Mouse (Mus musculus) midbrain, embryonic 10.5 days (tissue): ENCODE measurements around the gene Vegfa. TPM values are rescaled to one million over a fixed set of nuclear protein-coding genes. Genes with fewer than 3 reads are reported as not detected.
"Not testable (repeated sequence)": the region's sequence is repeated elsewhere in the genome, so short reads cannot be mapped to it uniquely, and the experiment has no call there.

Experiments
- DNase-seq: peaks from one replicate; pipeline ENCODE4 v3.0.0-alpha.2; 2017; ENCODE audit warnings: low spot score
- H3K27ac ChIP-seq: fragments of 300-500 bp; sonication (generic); replicated peaks from 2 replicates; pipeline ENCODE4 v1.5.1; 2016; ENCODE audit warnings: mild to moderate bottlenecking
- H3K27me3 ChIP-seq: fragments of 300-500 bp; sonication (generic); 2 replicates; pipeline ENCODE4 v1.6.1; 2016; ENCODE audit warnings: low read depth, mild to moderate bottlenecking; ENCODE audit not compliant: poor library complexity, severe bottlenecking
- H3K36me3 ChIP-seq: fragments of 300-500 bp; sonication (generic); 2 replicates; pipeline ENCODE4 v1.6.1; 2016; ENCODE audit warnings: mild to moderate bottlenecking, moderate library complexity
- H3K4me1 ChIP-seq: fragments of 300-500 bp; sonication (generic); 2 replicates; pipeline ENCODE4 v1.6.1; 2016
- H3K4me3 ChIP-seq: fragments of 300-500 bp; sonication (generic); 2 replicates; pipeline ENCODE4 v1.5.1; 2016; ENCODE audit warnings: mild to moderate bottlenecking, moderate library complexity
- H3K9me3 ChIP-seq: fragments of 300-500 bp; sonication (generic); replicated peaks from 2 replicates; pipeline ENCODE4 v1.6.1; 2016; ENCODE audit warnings: mild to moderate bottlenecking
- WGBS: fragments of 180-500 bp; shearing (Covaris S2); methylation state at CpG from one replicate; pipeline ENCODE4 v1.1.7; 2016; 5-methylcytosine and 5-hydroxymethylcytosine counted together
- polyA plus RNA-seq: library from polyadenylated mRNA; unstranded; fragments of >200 nt; fragmentation: Nextera tagmentation; extraction: Ambion mirVana; gene quantifications from 2 replicates; pipeline ENCODE4 v1.2.1, GENCODE M21; 2016

Vegfa gene
- polyA plus RNA-seq, 1 experiment from 2014 or later: 2.3 TPM

- WGBS: 87% methylated on average over 9 of the region's 9 CpGs
- no peak overlapping the region for H3K27ac ChIP-seq
- H3K4me1 ChIP-seq: peaks cover 9% of the 10 kb centered on the region
- H3K27me3 ChIP-seq: no peaks in the 10 kb centered on the region
- no peaks in the 10 kb centered on the region for H3K36me3 ChIP-seq
- no peak for DNase-seq
- no peaks in the 10 kb centered on the region for H3K9me3 ChIP-seq
- H3K4me3 ChIP-seq: no peak overlapping the region
Measured at GRCm38 (mm10) chr17:45999366-45999940, 32.7 kb downstream of the Vegfa start.

DNA sequence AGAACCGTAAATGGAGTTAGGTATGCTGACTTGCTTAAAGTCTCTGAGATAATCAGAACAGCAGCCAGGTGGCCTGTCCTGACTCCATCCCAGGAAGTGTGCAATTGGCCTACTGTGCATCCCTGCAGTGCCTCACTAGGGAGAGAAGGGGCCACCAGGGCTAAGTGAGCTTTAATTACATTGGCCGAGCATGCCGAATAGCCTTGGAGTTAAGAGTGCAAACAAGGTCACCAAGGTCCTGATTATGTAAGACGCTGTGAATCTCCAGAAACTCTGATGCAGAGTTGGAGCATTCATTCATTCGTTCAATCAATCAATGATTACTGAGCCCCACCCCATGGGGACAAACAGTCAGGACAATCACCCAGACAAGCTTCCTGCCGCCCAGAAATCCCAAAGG is 33.8 kb downstream of the Vegfa start:
- H3K9me3 ChIP-seq: no peaks in the 10 kb centered on the region
- no peak overlapping the region for H3K4me3 ChIP-seq
- peaks cover 9% of the 10 kb centered on the region for H3K4me1 ChIP-seq
- DNase-seq: no peak
- H3K36me3 ChIP-seq: no peaks in the 10 kb centered on the region
- 32% methylated on average over 6 of the region's 6 CpGs for WGBS
- H3K27me3 ChIP-seq: no peaks in the 10 kb centered on the region
- H3K27ac ChIP-seq: no peak overlapping the region

- no peak overlapping the region for H3K4me3 ChIP-seq
- peaks cover 9% of the 10 kb centered on the region for H3K4me1 ChIP-seq
- no peaks in the 10 kb centered on the region for H3K36me3 ChIP-seq
- H3K9me3 ChIP-seq: no peaks in the 10 kb centered on the region
- H3K27me3 ChIP-seq: no peaks in the 10 kb centered on the region
- 90% methylated on average over 9 of the region's 9 CpGs for WGBS
- H3K27ac ChIP-seq: no peak overlapping the region
- no peak for DNase-seq
Measured at GRCm38 (mm10) chr17:45996921-45997444, 35.2 kb downstream of the Vegfa start.

DNA sequence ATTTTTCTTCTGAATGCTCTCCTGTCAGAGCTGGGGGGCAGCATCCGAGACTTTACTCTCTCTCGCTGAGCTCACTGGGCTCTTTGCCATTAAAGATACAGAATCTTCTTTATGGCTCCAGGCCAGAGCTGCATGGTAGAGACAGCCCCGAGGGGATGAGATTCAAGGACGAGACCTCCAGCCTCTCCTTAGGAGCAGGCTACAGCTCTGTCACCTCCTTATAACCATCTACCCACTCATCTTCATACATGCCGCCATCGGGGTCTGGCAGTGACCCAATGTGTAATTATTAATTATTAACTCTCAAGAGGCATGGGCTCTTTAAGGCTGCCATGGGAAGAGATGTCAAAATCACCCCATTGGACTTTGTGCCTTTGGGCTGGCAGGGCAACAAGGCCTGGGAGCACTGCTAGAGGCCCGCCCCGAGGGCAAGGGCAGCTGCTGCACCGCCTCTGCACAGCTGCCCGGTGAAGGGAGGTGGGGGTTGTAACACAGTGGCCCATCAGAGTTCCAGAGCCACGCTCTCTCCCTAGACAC is 37.8 kb downstream of the Vegfa start:
- Histone ChIP-seq H3K36me3 (no peaks in the 10 kb centered on the region), H3K9me3 (no peaks in the 10 kb centered on the region), H3K27me3 (no peaks in the 10 kb centered on the region), H3K27ac (no peak overlapping the region), H3K4me1 (peaks cover 9% of the 10 kb centered on the region), H3K4me3 (no peak overlapping the region)
- 84% methylated on average over 11 of the region's 11 CpGs for whole genome bisulfite sequencing
- DNase-seq: no peak

- H3K4me3 ChIP-seq: no peak overlapping the region
- DNase-seq: no peak
- H3K36me3 ChIP-seq: no peaks in the 10 kb centered on the region
- H3K27me3 ChIP-seq: no peaks in the 10 kb centered on the region
- no peak overlapping the region for H3K27ac ChIP-seq
- H3K4me1 ChIP-seq: no peaks in the 10 kb centered on the region
- WGBS: 91% methylated on average over 3 of the region's 3 CpGs
- no peaks in the 10 kb centered on the region; the same call in 1 of the 2 replicates for H3K9me3 ChIP-seq
Measured at GRCm38 (mm10) chr17:45986915-45987314, 45.3 kb downstream of the Vegfa start.

GRCm38 (mm10) chr17:45986374-45986773 is 45.8 kb downstream of the Vegfa start:
- Histone ChIP-seq H3K4me1 (no peaks in the 10 kb centered on the region), H3K27ac (no peak overlapping the region), H3K27me3 (no peaks in the 10 kb centered on the region), H3K9me3 (no peaks in the 10 kb centered on the region; the same call in 1 of the 2 replicates), H3K36me3 (no peaks in the 10 kb centered on the region), H3K4me3 (no peak overlapping the region)
- no peak for DNase-seq
- WGBS: 89% methylated on average over 6 of the region's 6 CpGs

GRCm38 (mm10) chr17:45983185-45983584 is 49.0 kb downstream of the Vegfa start:
- WGBS: 100% methylated on average over 1 of the region's 1 CpGs
- not testable (repeated sequence) for H3K4me1 ChIP-seq, H3K36me3 ChIP-seq, H3K27me3 ChIP-seq, DNase-seq, H3K4me3 ChIP-seq, H3K27ac ChIP-seq, H3K9me3 ChIP-seq

- H3K4me3 ChIP-seq: no peak overlapping the region
- no peaks in the 10 kb centered on the region for H3K9me3 ChIP-seq
- 68% methylated on average over 1 of the region's 1 CpGs for WGBS
- H3K27me3 ChIP-seq: no peaks in the 10 kb centered on the region
- no peaks in the 10 kb centered on the region for H3K36me3 ChIP-seq
- no peaks in the 10 kb centered on the region for H3K4me1 ChIP-seq
- no peak for DNase-seq
- no peak overlapping the region for H3K27ac ChIP-seq
Measured at GRCm38 (mm10) chr17:45981841-45982240, 50.3 kb downstream of the Vegfa start.

GRCm38 (mm10) chr17:45979025-45979805 is 53.0 kb downstream of the Vegfa start:
- Histone ChIP-seq H3K27ac (no peak overlapping the region), H3K36me3 (no peaks in the 10 kb centered on the region), H3K4me1 (no peaks in the 10 kb centered on the region), H3K27me3 (no peaks in the 10 kb centered on the region), H3K9me3 (no peaks in the 10 kb centered on the region), H3K4me3 (no peak overlapping the region)
- no peak for DNase-seq
- WGBS: 84% methylated on average over 10 of the region's 10 CpGs

- Histone ChIP-seq H3K9me3 (no peaks in the 10 kb centered on the region), H3K4me1 (peaks cover 9% of the 10 kb centered on the region; the same call in 1 of the 2 replicates), H3K27ac (no peak overlapping the region), H3K27me3 (no peaks in the 10 kb centered on the region), H3K4me3 (no peak overlapping the region), H3K36me3 (no peaks in the 10 kb centered on the region)
- WGBS: 75% methylated on average over 7 of the region's 7 CpGs
- no peak for DNase-seq
Measured at GRCm38 (mm10) chr17:45974461-45974860, 57.7 kb downstream of the Vegfa start.

DNA sequence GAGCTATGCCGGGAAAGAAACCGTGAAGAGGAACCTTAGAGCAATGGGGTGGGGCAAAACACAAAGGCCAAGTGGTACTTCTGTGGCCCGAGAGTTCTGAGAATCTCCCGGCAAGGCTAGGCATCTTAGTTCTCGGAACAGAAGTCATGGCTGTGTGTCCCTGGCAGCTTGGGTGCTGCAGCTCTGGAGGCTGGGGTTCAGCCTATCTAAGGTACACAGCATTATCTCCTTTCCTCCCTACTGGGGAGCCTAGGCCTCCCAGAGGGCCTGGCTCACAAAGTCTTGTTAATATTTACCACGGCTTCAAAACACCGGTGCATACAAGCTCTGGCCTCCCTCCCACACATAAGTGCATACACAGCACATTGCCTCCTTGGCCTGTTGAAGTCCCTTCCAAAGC is 59.0 kb downstream of the Vegfa start:
- no peak overlapping the region for H3K27ac ChIP-seq
- no peaks in the 10 kb centered on the region for H3K27me3 ChIP-seq
- H3K36me3 ChIP-seq: no peaks in the 10 kb centered on the region
- DNase-seq: no peak
- no peaks in the 10 kb centered on the region for H3K9me3 ChIP-seq
- WGBS: 90% methylated on average over 7 of the region's 7 CpGs
- peaks cover 9% of the 10 kb centered on the region; the same call in 1 of the 2 replicates for H3K4me1 ChIP-seq
- no peak overlapping the region for H3K4me3 ChIP-seq

- H3K36me3 ChIP-seq: no peaks in the 10 kb centered on the region
- H3K27me3 ChIP-seq: no peaks in the 10 kb centered on the region
- no peak overlapping the region for H3K4me3 ChIP-seq
- 91% methylated on average over 7 of the region's 7 CpGs for WGBS
- H3K9me3 ChIP-seq: no peaks in the 10 kb centered on the region
- no peak overlapping the region for H3K27ac ChIP-seq
- no peak for DNase-seq
- peaks cover 9% of the 10 kb centered on the region; the same call in 1 of the 2 replicates for H3K4me1 ChIP-seq
Measured at GRCm38 (mm10) chr17:45972405-45972804, 59.8 kb downstream of the Vegfa start.

GRCm38 (mm10) chr17:45971800-45972199 is 60.4 kb downstream of the Vegfa start:
- Histone ChIP-seq H3K36me3 (no peaks in the 10 kb centered on the region), H3K4me3 (no peak overlapping the region), H3K27ac (no peak overlapping the region), H3K9me3 (no peaks in the 10 kb centered on the region), H3K27me3 (no peaks in the 10 kb centered on the region), H3K4me1 (peaks cover 13% of the 10 kb centered on the region)
- DNase-seq: no peak
- 91% methylated on average over 6 of the region's 6 CpGs for WGBS
